Mouse (Mus musculus) embryonic facial prominence, embryonic 13.5 days (tissue): Measurements from ENCODE around the gene Yif1b. TPM values are rescaled to one million over a fixed set of nuclear protein-coding genes. Genes with fewer than 3 reads are reported as not detected.
A peak's percentile ranks its signal among the peaks of the same experiment; 100 is the strongest.

ENCODE experiments used
- ATAC-seq: fragments of 200-750 bp; cut with Nextera tagmentation; 2 replicates; pipeline ENCODE4 v1.8.0; 2017; ENCODE audit warnings: low read depth; ENCODE audit not compliant: insufficient number of reproducible peaks, insufficient read depth, low FRiP score, low TSS enrichment
- H3K27ac ChIP-seq: fragments of 300-500 bp; sonication (generic); 2 replicates; pipeline ENCODE4 v1.5.1; 2015; ENCODE audit warnings: moderate library complexity, mild to moderate bottlenecking, inconsistent platforms
- H3K27me3 ChIP-seq: fragments of 300-500 bp; sonication (generic); 2 replicates; pipeline ENCODE4 v1.6.1; 2015; ENCODE audit warnings: mild to moderate bottlenecking, inconsistent platforms
- H3K36me3 ChIP-seq: fragments of 300-500 bp; sonication (generic); 2 replicates; pipeline ENCODE4 v1.6.1; 2015; ENCODE audit warnings: mild to moderate bottlenecking, inconsistent platforms
- H3K4me1 ChIP-seq: fragments of 300-500 bp; sonication (generic); 2 replicates; pipeline ENCODE4 v1.6.1; 2015; ENCODE audit warnings: inconsistent platforms
- H3K4me2 ChIP-seq: fragments of 300-500 bp; sonication (generic); 2 replicates; pipeline ENCODE4 v1.6.1; 2015; ENCODE audit warnings: moderate library complexity, mild to moderate bottlenecking, inconsistent platforms
- H3K4me3 ChIP-seq: fragments of 300-500 bp; sonication (generic); 2 replicates; pipeline ENCODE4 v1.5.1; 2015; ENCODE audit warnings: mild to moderate bottlenecking, inconsistent platforms
- H3K9ac ChIP-seq: fragments of 300-500 bp; sonication (generic); 2 replicates; pipeline ENCODE4 v1.6.1; 2015; ENCODE audit warnings: mild to moderate bottlenecking, inconsistent platforms
- H3K9me3 ChIP-seq: fragments of 300-500 bp; sonication (generic); 2 replicates; pipeline ENCODE4 v1.6.1; 2016; ENCODE audit warnings: inconsistent platforms
- WGBS: fragments of 180-500 bp; shearing (Covaris S2); methylation state at CpG from one replicate; pipeline ENCODE4 v1.1.7; 2015; ENCODE audit warnings: mixed read lengths; 5-methylcytosine and 5-hydroxymethylcytosine counted together
- polyA plus RNA-seq: library from polyadenylated mRNA; unstranded; fragments of >200 nt; fragmentation: Nextera tagmentation; extraction: Ambion mirVana; gene quantifications from 2 replicates; pipeline ENCODE4 v1.2.1, GENCODE M21; 2015

Yif1b gene
- polyA plus RNA-seq, 1 experiment from 2014 or later = 110 TPM

DNA sequence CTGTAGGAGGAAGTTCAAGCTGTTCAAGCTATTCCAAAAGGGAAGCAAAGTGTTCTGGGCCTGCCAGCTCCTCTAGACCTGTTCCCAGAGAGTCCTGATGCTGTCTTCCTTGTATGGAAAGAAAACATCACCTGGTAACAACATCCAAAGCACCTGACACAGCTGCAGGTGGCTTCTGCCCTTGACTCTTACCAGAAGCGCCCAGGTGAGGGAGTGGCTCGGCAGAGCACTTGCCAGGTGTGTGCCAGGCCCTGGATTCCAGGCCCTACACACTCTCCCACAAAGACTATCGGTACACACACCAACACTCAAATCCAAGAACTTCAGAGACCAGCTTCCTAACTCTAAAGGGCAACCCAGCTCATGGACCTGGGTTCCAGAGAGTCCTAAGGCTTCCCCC, 25.7 kb downstream of the Yif1b start:
- Histone ChIP-seq H3K4me3 (no peak overlapping the region), H3K27me3 (no peaks in the 10 kb centered on the region), H3K36me3 (no peaks in the 10 kb centered on the region), H3K4me2 (no peak overlapping the region), H3K9ac (no peak overlapping the region), H3K9me3 (no peaks in the 10 kb centered on the region), H3K27ac (no peak overlapping the region), H3K4me1 (peaks cover 19% of the 10 kb centered on the region)
- ATAC-seq = no peak
- WGBS = 86% methylated on average over 3 of the region's 3 CpGs

GRCm38 (mm10) chr7:29265636-29266035, 27.5 kb downstream of the Yif1b start:
- H3K4me1 ChIP-seq = peaks cover 17% of the 10 kb centered on the region; the same call in 1 of the 2 replicates
- no peak for ATAC-seq
- H3K9ac ChIP-seq = no peak overlapping the region
- WGBS = 79% methylated on average over 7 of the region's 7 CpGs
- no peak overlapping the region for H3K4me3 ChIP-seq
- no peaks in the 10 kb centered on the region for H3K27me3 ChIP-seq
- no peak overlapping the region for H3K4me2 ChIP-seq
- no peak overlapping the region for H3K27ac ChIP-seq
- H3K36me3 ChIP-seq = no peaks in the 10 kb centered on the region
- H3K9me3 ChIP-seq = no peaks in the 10 kb centered on the region

GRCm38 (mm10) chr7:29266931-29267330, 28.8 kb downstream of the Yif1b start:
- no peaks in the 10 kb centered on the region for H3K9me3 ChIP-seq
- no peak overlapping the region for H3K4me3 ChIP-seq
- no peak for ATAC-seq
- H3K4me1 ChIP-seq = peaks cover 17% of the 10 kb centered on the region; the same call in 1 of the 2 replicates
- WGBS = 48% methylated on average over 4 of the region's 4 CpGs
- no peak overlapping the region for H3K4me2 ChIP-seq
- no peaks in the 10 kb centered on the region for H3K36me3 ChIP-seq
- no peak overlapping the region; the same call in 1 of the 2 replicates for H3K27ac ChIP-seq
- no peaks in the 10 kb centered on the region for H3K27me3 ChIP-seq
- H3K9ac ChIP-seq = no peak overlapping the region

DNA sequence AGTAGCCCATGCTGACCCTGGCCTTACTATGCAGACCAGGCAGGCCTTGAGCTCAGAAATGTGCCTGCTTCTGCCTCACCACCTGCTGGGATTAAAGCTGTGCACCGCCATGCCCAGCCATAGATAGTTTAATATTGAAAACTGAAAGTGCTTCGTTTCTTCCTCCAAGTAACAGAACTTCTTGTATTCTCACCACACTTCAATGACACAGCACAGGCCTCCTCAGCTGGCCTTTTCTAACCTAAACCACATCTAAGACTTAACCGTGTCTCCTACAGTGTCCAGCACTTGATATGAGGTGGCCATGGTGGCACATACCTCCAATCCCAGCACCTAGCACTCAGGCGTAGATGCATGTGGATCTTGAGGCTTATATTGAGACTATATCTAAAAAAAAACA, 32.3 kb downstream of the Yif1b start:
- 82% methylated on average over 4 of the region's 4 CpGs for WGBS
- Histone ChIP-seq H3K36me3 (no peaks in the 10 kb centered on the region), H3K4me3 (no peak overlapping the region), H3K4me2 (no peak overlapping the region), H3K9ac (no peak overlapping the region), H3K27me3 (no peaks in the 10 kb centered on the region), H3K4me1 (peaks cover 12% of the 10 kb centered on the region; the same call in 1 of the 2 replicates), H3K9me3 (no peaks in the 10 kb centered on the region), H3K27ac (no peak overlapping the region)
- ATAC-seq = no peak

DNA sequence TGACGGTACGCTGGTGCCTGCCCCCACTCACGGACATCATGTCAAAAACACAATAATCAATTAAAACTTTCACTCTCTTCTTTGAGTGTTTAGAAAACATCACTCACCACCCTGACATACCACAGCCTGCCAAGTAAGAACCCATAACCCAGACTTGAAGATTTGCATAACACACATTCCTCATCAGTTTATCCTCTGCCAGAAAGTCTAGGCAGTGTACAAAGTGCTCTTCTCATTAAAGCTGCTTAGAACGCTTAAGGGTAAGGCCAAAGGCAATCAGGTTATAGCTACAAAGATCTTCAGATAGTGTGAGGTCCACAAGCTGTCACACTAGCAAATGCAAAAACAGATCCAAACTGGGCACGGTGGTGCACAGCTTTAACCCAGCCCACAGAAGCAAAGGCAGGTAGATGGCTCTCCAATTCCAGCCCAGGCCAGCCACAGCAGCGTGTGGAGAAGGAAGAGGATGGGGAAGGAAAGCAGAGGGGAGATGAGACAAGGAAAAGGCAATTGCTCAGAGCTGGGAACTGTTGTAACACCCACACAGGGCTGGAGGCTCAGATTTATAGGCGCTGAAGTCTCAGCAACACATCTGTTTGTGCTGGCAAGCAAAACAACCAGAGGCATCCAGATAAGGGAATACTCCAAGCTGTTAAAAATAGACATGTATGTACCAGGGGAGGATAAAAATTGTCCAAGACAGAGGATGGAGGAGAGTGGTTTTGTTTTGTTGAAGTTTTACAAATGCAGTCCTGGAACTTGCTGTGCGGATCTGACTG, 33.7 kb downstream of the Yif1b start:
- no peak overlapping the region for H3K27ac ChIP-seq
- H3K4me2 ChIP-seq = no peak overlapping the region
- H3K4me3 ChIP-seq = no peak overlapping the region
- H3K4me1 ChIP-seq = peaks cover 10% of the 10 kb centered on the region
- ATAC-seq = no peak
- H3K27me3 ChIP-seq = no peaks in the 10 kb centered on the region
- H3K36me3 ChIP-seq = no peaks in the 10 kb centered on the region
- peak overlapping the region; percentile 41; the same call in 1 of the 2 replicates for H3K9ac ChIP-seq
- H3K9me3 ChIP-seq = no peaks in the 10 kb centered on the region
- WGBS = 67% methylated on average over 8 of the region's 8 CpGs

DNA sequence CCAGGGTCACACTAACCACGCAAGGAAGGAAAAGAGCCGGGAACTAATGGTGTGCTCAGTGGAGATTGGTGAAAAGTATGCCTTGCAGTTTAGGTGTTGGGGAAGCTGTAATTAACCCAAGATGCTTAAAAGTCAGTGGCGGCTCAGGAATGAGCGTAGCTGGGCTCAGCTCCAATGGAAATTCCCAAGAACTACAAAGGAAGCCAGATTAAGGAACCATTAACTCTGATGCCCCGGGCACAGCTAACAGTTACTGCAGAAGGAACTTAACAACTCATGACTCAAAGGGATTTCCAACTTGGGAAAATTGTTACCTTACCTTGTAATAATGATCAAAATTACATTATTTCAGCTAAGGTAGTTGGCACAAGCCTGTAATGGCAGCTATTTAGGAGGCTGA, 38.6 kb downstream of the Yif1b start:
- Histone ChIP-seq H3K9me3 (no peaks in the 10 kb centered on the region), H3K4me3 (no peak overlapping the region), H3K27ac (no peak overlapping the region), H3K36me3 (no peaks in the 10 kb centered on the region), H3K27me3 (peaks cover 26% of the 10 kb centered on the region), H3K4me2 (no peak overlapping the region), H3K9ac (no peak overlapping the region), H3K4me1 (peaks cover 15% of the 10 kb centered on the region)
- ATAC-seq = no peak
- 45% methylated on average over 5 of the region's 5 CpGs for WGBS

DNA sequence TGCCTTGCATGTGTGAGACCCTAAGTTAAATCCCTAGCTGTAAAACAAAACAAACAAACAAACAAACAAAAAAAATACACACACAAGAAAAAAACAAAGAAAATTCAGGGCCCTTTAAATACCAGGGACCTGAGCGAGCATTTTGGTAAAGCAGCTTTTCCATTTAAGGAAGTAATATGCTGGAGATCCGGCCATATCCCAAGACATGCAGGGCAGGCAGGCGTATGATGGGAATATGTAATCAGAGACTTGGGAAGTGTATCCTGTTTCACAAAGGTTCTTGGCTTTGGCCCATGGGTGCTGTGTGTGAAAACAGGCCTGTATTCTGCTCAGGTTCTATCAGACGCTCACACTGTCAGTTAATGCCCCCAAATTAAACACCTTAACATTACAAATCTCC, 39.4 kb downstream of the Yif1b start:
- no peak overlapping the region for H3K27ac ChIP-seq
- no peak for ATAC-seq
- 74% methylated on average over 4 of the region's 4 CpGs for WGBS

GRCm38 (mm10) chr7:29279261-29279660, 41.1 kb downstream of the Yif1b start:
- no peak overlapping the region for H3K4me2 ChIP-seq
- no peak for ATAC-seq
- H3K4me1 ChIP-seq = peaks cover 21% of the 10 kb centered on the region

More for the DNA sequence above, 39.4 kb downstream of the Yif1b start:
- H3K9ac ChIP-seq = no peak overlapping the region
- H3K9me3 ChIP-seq = no peaks in the 10 kb centered on the region
- no peak overlapping the region for H3K4me3 ChIP-seq
- H3K4me2 ChIP-seq = no peak overlapping the region
- peaks cover 34% of the 10 kb centered on the region for H3K27me3 ChIP-seq
- H3K4me1 ChIP-seq = peaks cover 21% of the 10 kb centered on the region
- no peaks in the 10 kb centered on the region for H3K36me3 ChIP-seq

GRCm38 (mm10) chr7:29279924-29280323, 41.8 kb downstream of the Yif1b start:
- Histone ChIP-seq H3K27me3 (peaks cover 47% of the 10 kb centered on the region), H3K4me2 (peak overlapping the region; percentile 97), H3K9me3 (no peaks in the 10 kb centered on the region), H3K36me3 (no peaks in the 10 kb centered on the region), H3K27ac (no peak overlapping the region), H3K9ac (no peak overlapping the region), H3K4me1 (peaks cover 21% of the 10 kb centered on the region), H3K4me3 (peak overlapping the region; percentile 61)
- WGBS = 72% methylated on average over 8 of the region's 8 CpGs
- ATAC-seq = no peak

More at GRCm38 (mm10) chr7:29279261-29279660, 41.1 kb downstream of the Yif1b start:
- Histone ChIP-seq H3K9ac (no peak overlapping the region), H3K9me3 (no peaks in the 10 kb centered on the region), H3K4me3 (no peak overlapping the region), H3K27me3 (peaks cover 46% of the 10 kb centered on the region), H3K36me3 (no peaks in the 10 kb centered on the region), H3K27ac (no peak overlapping the region)

DNA sequence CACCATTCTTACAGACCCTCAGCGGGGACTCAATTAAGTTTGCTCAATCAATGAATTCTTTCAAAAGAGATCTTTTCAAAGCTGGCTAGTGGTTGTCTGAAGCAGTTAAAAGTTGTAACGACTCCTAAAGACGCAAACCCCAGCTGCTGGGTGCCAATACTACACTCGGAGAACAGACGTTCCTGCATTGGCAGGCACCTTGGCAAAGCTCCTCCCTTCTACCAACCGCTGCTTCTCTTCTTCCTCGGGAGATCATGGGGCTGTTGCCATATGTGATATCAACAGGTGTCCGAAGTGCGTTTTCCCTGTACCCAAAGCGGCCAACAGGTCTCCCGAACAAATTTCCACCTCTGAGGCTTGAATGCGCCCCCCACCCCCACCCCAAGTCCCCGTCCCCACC, 42.7 kb downstream of the Yif1b start:
- Histone ChIP-seq H3K4me2 (peak overlapping the region; percentile 97), H3K9me3 (no peaks in the 10 kb centered on the region), H3K36me3 (no peaks in the 10 kb centered on the region), H3K27me3 (peaks cover 51% of the 10 kb centered on the region), H3K4me3 (peak overlapping the region; percentile 61), H3K27ac (no peak overlapping the region), H3K4me1 (peaks cover 21% of the 10 kb centered on the region), H3K9ac (peak overlapping the region; percentile 70)
- 9% methylated on average over 13 of the region's 13 CpGs for WGBS
- no peak for ATAC-seq

DNA sequence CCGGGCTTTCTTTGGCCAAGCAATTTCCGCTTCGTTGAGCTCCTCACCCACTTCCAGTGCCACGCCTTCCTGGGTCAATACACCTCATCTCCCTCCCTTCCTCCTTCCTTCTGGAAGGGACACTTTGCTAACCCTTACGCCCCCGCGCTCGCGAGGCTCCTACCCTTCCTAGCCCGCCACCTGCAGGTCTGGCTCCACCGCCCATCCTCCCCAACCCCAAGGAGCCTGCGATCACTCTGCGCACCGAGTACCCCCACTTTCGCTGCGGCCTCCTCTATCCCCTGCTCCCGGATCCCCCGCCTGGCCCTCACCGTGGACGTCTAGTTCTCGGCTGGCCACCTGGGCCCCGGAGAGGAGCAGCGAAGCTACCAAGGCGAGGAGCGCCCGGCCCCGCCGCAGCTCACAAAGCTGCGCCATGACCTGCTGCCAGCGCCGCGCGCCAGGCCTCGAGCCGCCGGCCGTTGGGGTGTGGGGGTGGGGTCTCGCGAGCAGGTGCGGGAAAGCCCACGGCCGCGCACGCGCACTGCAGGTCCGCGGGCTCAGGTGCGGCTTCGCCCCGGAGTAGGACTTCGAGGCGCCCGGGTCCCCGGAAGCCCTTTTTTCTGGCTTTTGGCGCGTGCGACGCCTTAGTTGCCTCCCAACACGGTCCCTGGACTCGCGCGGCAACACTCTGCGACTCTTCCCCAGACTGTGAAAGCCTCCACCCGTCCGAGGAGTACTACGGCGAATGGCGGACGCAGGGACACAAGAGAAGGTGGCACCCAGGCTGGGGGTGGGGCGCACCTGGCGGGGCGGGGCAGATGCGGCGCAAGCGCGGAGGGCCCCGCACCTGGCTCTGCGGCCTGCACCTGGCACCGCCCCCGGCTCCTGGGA, 43.3 kb downstream of the Yif1b start, which contains the start of gene Spint2:
Gene Spint2, minus strand, starts transcription at position 712 of the 873 bp plus-strand sequence.
- H3K27me3 ChIP-seq = peaks cover 51% of the 10 kb centered on the region
- under 1% methylated on average over 79 of the region's 80 CpGs for WGBS
- ATAC-seq = peak; percentile 59
- peak within 1 kb of the TSS; percentile 61 for H3K4me3 ChIP-seq
- peak within 1 kb of the TSS; percentile 97 for H3K4me2 ChIP-seq
- peaks cover 20% of the 10 kb centered on the region for H3K4me1 ChIP-seq
- no peaks in the 10 kb centered on the region for H3K9me3 ChIP-seq
- H3K27ac ChIP-seq = peak within 1 kb of the TSS; percentile 66; the same call in 1 of the 2 replicates
- H3K36me3 ChIP-seq = no peaks in the 10 kb centered on the region
- peak within 1 kb of the TSS; percentile 70 for H3K9ac ChIP-seq
